Mouse (Mus musculus): ENCODE measurements at regions not wholly inside any gene's neighbourhood (a gene's known extent, or its start where the extent isn't known, plus 50 kb on each side); places are given as distances from the start of the nearest gene placed in this dataset.
A peak's percentile ranks its signal among the peaks of the same experiment; 100 is the strongest.

- Histone ChIP-seq H3K36me3 (ENCODE audit: control insufficient read depth, insufficient read depth, low read length, poor library complexity, severe bottlenecking) (no peaks in the 10 kb centered on the region), H3K9me3 (replicated peaks; ENCODE audit: control insufficient read depth, insufficient read depth, low read length, poor library complexity, severe bottlenecking) (no peaks in the 10 kb centered on the region), H3K27me3 (ENCODE audit: control insufficient read depth, insufficient read depth, low read length, poor library complexity, severe bottlenecking) (peaks cover 3% of the 10 kb centered on the region; the same call in 1 of the 2 replicates), H3K27ac (ENCODE audit: insufficient read depth, low read length) (no peak overlapping the region), H3K9ac (ENCODE audit: low read depth, poor library complexity, severe bottlenecking) (no peak overlapping the region), H3K4me3 (ENCODE audit: low read depth, low read length) (no peak overlapping the region), H3K4me1 (ENCODE audit: control insufficient read depth, insufficient read depth, low read length) (no peaks in the 10 kb centered on the region)
- TF ChIP-seq CTCF (IDR thresholded peaks at IDR 0.05; ENCODE audit: low read depth, low read length) = no peak
Observed at GRCm38 (mm10) chr1:4687605-4688004, 120.1 kb upstream of the Gm37988 start.

DNA sequence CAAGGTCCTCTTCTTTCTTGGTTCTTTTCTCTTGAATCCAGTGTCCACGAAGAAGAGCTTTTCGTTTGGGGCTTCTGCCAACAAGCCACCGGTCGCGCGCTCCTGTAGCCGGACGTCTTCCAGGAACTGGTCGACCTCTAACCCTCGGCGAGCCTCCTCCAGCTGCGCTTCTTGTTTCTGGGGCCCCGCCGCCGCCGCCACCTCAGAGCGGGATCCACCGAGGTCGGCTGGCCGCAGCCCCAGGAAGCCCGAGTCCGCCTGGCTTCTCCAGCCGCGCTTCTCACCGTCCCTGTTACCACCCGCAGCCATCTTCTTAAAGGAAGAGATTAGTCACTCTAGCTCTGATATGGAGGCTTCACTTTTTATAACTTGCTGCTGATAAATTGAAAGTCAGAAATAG is 118.6 kb upstream of the Gm37988 start:
- Histone ChIP-seq H3K4me3 (ENCODE audit: low read depth, low read length) (peak overlapping the region; percentile 37), H3K36me3 (ENCODE audit: control insufficient read depth, insufficient read depth, low read length, poor library complexity, severe bottlenecking) (no peaks in the 10 kb centered on the region), H3K4me1 (ENCODE audit: control insufficient read depth, insufficient read depth, low read length) (no peaks in the 10 kb centered on the region), H3K27ac (ENCODE audit: insufficient read depth, low read length) (no peak overlapping the region), H3K9me3 (replicated peaks; ENCODE audit: control insufficient read depth, insufficient read depth, low read length, poor library complexity, severe bottlenecking) (no peaks in the 10 kb centered on the region), H3K9ac (ENCODE audit: low read depth, poor library complexity, severe bottlenecking) (peak overlapping the region; percentile 19; the same call in 1 of the 2 replicates), H3K27me3 (ENCODE audit: control insufficient read depth, insufficient read depth, low read length, poor library complexity, severe bottlenecking) (peaks cover 3% of the 10 kb centered on the region; the same call in 1 of the 2 replicates)
- TF ChIP-seq EP300 (IDR thresholded peaks at IDR 0.05; ENCODE audit: insufficient read depth, low read depth, low read length) = no peak
- TF ChIP-seq CTCF (IDR thresholded peaks at IDR 0.05; ENCODE audit: low read depth, low read length) = no peak
- no peak for TF ChIP-seq POLR2A (IDR thresholded peaks at IDR 0.05; ENCODE audit: insufficient read depth, low read length)

DNA sequence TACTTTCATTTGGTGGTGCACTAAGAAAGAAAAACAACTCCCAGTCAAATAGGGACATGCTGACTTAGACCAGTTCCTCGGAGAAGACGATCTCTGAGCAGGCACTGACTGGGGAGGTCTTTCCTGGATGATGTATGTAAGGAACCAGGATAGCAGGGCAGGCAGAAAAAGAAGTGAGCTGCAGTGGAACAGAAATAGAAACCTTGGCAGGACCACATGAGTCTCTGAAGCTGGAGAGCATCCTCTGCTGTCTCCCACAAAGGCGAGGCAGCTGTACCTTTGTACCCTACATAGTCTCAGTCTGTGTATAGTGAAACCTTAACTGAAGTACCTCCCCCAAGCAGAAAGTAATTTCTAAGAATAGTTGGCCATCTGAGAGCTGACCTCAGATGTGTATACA is 104.4 kb upstream of the Gm37988 start:
- Histone ChIP-seq H3K36me3 (ENCODE audit: control insufficient read depth, insufficient read depth, low read length, poor library complexity, severe bottlenecking) (no peaks in the 10 kb centered on the region), H3K9me3 (replicated peaks; ENCODE audit: control insufficient read depth, insufficient read depth, low read length, poor library complexity, severe bottlenecking) (no peaks in the 10 kb centered on the region), H3K9ac (ENCODE audit: low read depth, poor library complexity, severe bottlenecking) (no peak overlapping the region), H3K4me3 (ENCODE audit: low read depth, low read length) (no peak overlapping the region), H3K4me1 (ENCODE audit: control insufficient read depth, insufficient read depth, low read length) (no peaks in the 10 kb centered on the region), H3K27ac (ENCODE audit: insufficient read depth, low read length) (no peak overlapping the region), H3K27me3 (ENCODE audit: control insufficient read depth, insufficient read depth, low read length, poor library complexity, severe bottlenecking) (no peaks in the 10 kb centered on the region)
- TF ChIP-seq CTCF (IDR thresholded peaks at IDR 0.05; ENCODE audit: low read depth, low read length) = no peak
- TF ChIP-seq POLR2A (IDR thresholded peaks at IDR 0.05; ENCODE audit: insufficient read depth, low read length) = no peak
- no peak for TF ChIP-seq EP300 (IDR thresholded peaks at IDR 0.05; ENCODE audit: insufficient read depth, low read depth, low read length)

DNA sequence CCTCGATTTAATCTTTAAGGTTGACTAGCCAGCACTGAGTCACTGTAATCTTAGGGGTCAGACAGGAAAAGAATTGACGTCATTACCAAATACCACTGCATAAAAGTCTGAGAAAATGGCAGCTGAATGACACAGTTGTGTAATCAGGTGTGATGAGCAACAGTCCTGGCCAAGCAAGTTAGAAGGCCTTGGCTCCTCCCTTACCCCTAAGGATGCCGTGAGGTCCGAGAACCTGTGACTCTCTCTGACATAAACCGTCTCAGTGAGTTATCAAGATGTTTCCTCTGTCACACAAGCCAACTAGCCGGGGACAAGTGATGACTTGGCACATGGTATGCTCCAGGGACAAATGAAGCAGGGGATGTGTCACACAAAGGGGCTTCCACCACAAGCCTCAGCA is 101.5 kb upstream of the Gm37988 start:
- Histone ChIP-seq H3K9me3 (replicated peaks; ENCODE audit: control insufficient read depth, insufficient read depth, low read length, poor library complexity, severe bottlenecking) (no peaks in the 10 kb centered on the region), H3K36me3 (ENCODE audit: control insufficient read depth, insufficient read depth, low read length, poor library complexity, severe bottlenecking) (no peaks in the 10 kb centered on the region), H3K9ac (ENCODE audit: low read depth, poor library complexity, severe bottlenecking) (no peak overlapping the region), H3K4me3 (ENCODE audit: low read depth, low read length) (no peak overlapping the region), H3K27ac (ENCODE audit: insufficient read depth, low read length) (no peak overlapping the region), H3K27me3 (ENCODE audit: control insufficient read depth, insufficient read depth, low read length, poor library complexity, severe bottlenecking) (no peaks in the 10 kb centered on the region), H3K4me1 (ENCODE audit: control insufficient read depth, insufficient read depth, low read length) (no peaks in the 10 kb centered on the region)
- TF ChIP-seq EP300 (IDR thresholded peaks at IDR 0.05; ENCODE audit: insufficient read depth, low read depth, low read length) (no peak), CTCF (IDR thresholded peaks at IDR 0.05; ENCODE audit: low read depth, low read length) (no peak), POLR2A (IDR thresholded peaks at IDR 0.05; ENCODE audit: insufficient read depth, low read length) (no peak)

- H3K27ac ChIP-seq (ENCODE audit: insufficient read depth, low read length) = no peak overlapping the region
- H3K27me3 ChIP-seq (ENCODE audit: control insufficient read depth, insufficient read depth, low read length, poor library complexity, severe bottlenecking) = no peaks in the 10 kb centered on the region
- no peak overlapping the region for H3K4me3 ChIP-seq (ENCODE audit: low read depth, low read length)
- TF ChIP-seq EP300 (IDR thresholded peaks at IDR 0.05; ENCODE audit: insufficient read depth, low read depth, low read length) = no peak
- no peak for TF ChIP-seq POLR2A (IDR thresholded peaks at IDR 0.05; ENCODE audit: insufficient read depth, low read length)
- TF ChIP-seq CTCF (IDR thresholded peaks at IDR 0.05; ENCODE audit: low read depth, low read length) = no peak
- H3K9me3 ChIP-seq (replicated peaks; ENCODE audit: control insufficient read depth, insufficient read depth, low read length, poor library complexity, severe bottlenecking) = no peaks in the 10 kb centered on the region; the same call in 1 of the 2 replicates
- H3K4me1 ChIP-seq (ENCODE audit: control insufficient read depth, insufficient read depth, low read length) = no peaks in the 10 kb centered on the region
- no peak overlapping the region for H3K9ac ChIP-seq (ENCODE audit: low read depth, poor library complexity, severe bottlenecking)
- no peaks in the 10 kb centered on the region for H3K36me3 ChIP-seq (ENCODE audit: control insufficient read depth, insufficient read depth, low read length, poor library complexity, severe bottlenecking)
Observed at GRCm38 (mm10) chr1:4722333-4722931, 85.3 kb upstream of the Gm37988 start.

Data from ES-Bruce4 (cell line).